ENCODE assay signal across 22 mouse cellular contexts in genomic region chr11:105602177-105602576, GRCm38 (mm10). TPM values are rescaled to one million over a fixed set of nuclear protein-coding genes. Genes with fewer than 3 reads are reported as not detected.
DNase-seq lines count a peak whose midpoint lies in the region; ATAC-seq and TF ChIP-seq lines count a peak whose summit lies in the region.
"Had no signal": no experiment of that assay in that cellular context is flagged by ENCODE, and none has a peak within 500 bp of the region (broad histone marks: within the 10 kb centered on the region; RNA-seq: fewer than 3 reads in every experiment).

No protein-coding gene starts in this region.

- no peak overlapping the region for H3K4me2 ChIP-seq in liver, embryonic 11.5 days

- no peak for TF ChIP-seq CTCF in liver, adult 2 months (IDR thresholded peaks at IDR 0.05; ENCODE audit: low read depth, low read length)

- no peak for ATAC-seq in liver, embryonic 11.5 days (replicated peaks; ENCODE audit: low FRiP score)
- ATAC-seq: activated CD4-positive, CD25-positive, alpha-beta regulatory T cell, adult 4 months; CD4-positive, CD25-positive, alpha-beta regulatory T cell, adult 4 months; Patski had no signal

- no peak overlapping the region for H3K9ac ChIP-seq in liver, adult 2 months (ENCODE audit: low read depth, low read length)
- H3K9ac ChIP-seq in liver, embryonic 11.5 days (ENCODE audit: low read depth, low read length), result no peak overlapping the region

- H3K27ac ChIP-seq in liver, adult 2 months (replicated peaks; ENCODE audit: insufficient read depth, low read depth, low read length), result no peak overlapping the region
- H3K27ac ChIP-seq in liver, embryonic 11.5 days (ENCODE audit: low read depth, low read length), result no peak overlapping the region

- DNase-seq in heart, adult 11 months, result peak; percentile 76
- no peak for DNase-seq in heart, adult 18-20 months
- DNase-seq in liver, adult 2 months (ENCODE audit: extremely low read depth, low read depth, low spot score), result peak; percentile 82
- no peak for DNase-seq in liver, embryonic 11.5 days (ENCODE audit: low spot score)
- peak; percentile 24 for DNase-seq in A20 (ENCODE audit: low read depth, low spot score)
- DNase-seq in kidney, postnatal 4 days, result no peak
- DNase-seq: adrenal gland, adult 2 months; adrenal gland, adult 8-10 months; adrenal gland, postnatal 10 days; adrenal gland, postnatal 14 days; adrenal gland, postnatal 25 days; adrenal gland, postnatal 36 days; B cell, adult 2 months; cerebellum, adult 11 months; cerebellum, adult 11-12 months; cerebellum, adult 18-20 months; cerebellum, adult 2 months had no signal

- no peak overlapping the region for H3K4me3 ChIP-seq in liver, adult 2 months (ENCODE audit: insufficient read depth, low read depth, low read length)
- H3K4me3 ChIP-seq in liver, embryonic 11.5 days (ENCODE audit: low read depth, low read length), result no peak overlapping the region

- no peaks in the 10 kb centered on the region for H3K36me3 ChIP-seq in liver, adult 2 months (ENCODE audit: control insufficient read depth, insufficient read depth, low read length)
- no peaks in the 10 kb centered on the region for H3K36me3 ChIP-seq in liver, embryonic 11.5 days (ENCODE audit: control insufficient read depth, insufficient read depth, low read length)
- H3K36me3 ChIP-seq: G1E had no signal

- peaks cover 3% of the 10 kb centered on the region; the same call in 1 of the 2 replicates for H3K4me1 ChIP-seq in liver, adult 2 months (ENCODE audit: control insufficient read depth, insufficient read depth, low read length)
- H3K4me1 ChIP-seq in liver, embryonic 11.5 days (replicated peaks; ENCODE audit: control insufficient read depth, insufficient read depth, low read length), result no peaks in the 10 kb centered on the region

- H3K79me2 ChIP-seq in liver, adult 2 months (ENCODE audit: control insufficient read depth, insufficient read depth, low read length), result no peaks in the 10 kb centered on the region

- TF ChIP-seq POLR2A in liver, adult 2 months (IDR thresholded peaks at IDR 0.05; ENCODE audit: extremely low read depth, insufficient read depth, low read length), result no peak

- H3K27me3 ChIP-seq in liver, adult 2 months (ENCODE audit: control insufficient read depth, insufficient read depth, low read length), result no peaks in the 10 kb centered on the region
- H3K27me3 ChIP-seq in liver, embryonic 11.5 days (replicated peaks; ENCODE audit: control insufficient read depth, insufficient read depth, low read length), result no peaks in the 10 kb centered on the region
- H3K27me3 ChIP-seq: CH12.LX, Patski had no signal

- no peaks in the 10 kb centered on the region for H3K9me3 ChIP-seq in liver, embryonic 11.5 days (ENCODE audit: control insufficient read depth, low read length)
- H3K9me3 ChIP-seq: G1E had no signal

RNA-seq across cellular contexts. Expression of gene Tanc2, which starts 12.4 kb away (rescaled TPM):
- total RNA-seq in heart, adult 18-20 months (2021), result 10 to 100 TPM; 10.8 to 12.3 TPM
- 2.4 and 2.8 TPM in 2 replicates for total RNA-seq in liver, adult 2 months (2014; rRNA removed)
- 0.97 and 1.0 TPM in 2 replicates for polyA plus RNA-seq in liver, adult 2 months (2012; rRNA removed)
- polyA plus RNA-seq in liver, embryonic 11.5 days (2014; fragmentation: Nextera tagmentation; extraction: Ambion mirVana), result 6.3 and 6.9 TPM in 2 replicates
- polyA plus RNA-seq: G1E had no signal

Comparison
In these comparisons a context has a peak if more than half of its experiments do, and no peak if none do; other contexts are left out.
1. DNase-seq: peak in heart, adult 11 months (single experiment), liver, adult 2 months (single experiment) and A20 (single experiment); none in heart, adult 18-20 months (0 of 2), liver, embryonic 11.5 days (single experiment) and kidney, postnatal 4 days (0 of 2).